Mouse (Mus musculus): Measurements from ENCODE around the gene Slc39a11.

Gene Slc39a11

GRCm38 (mm10) chr11:113338581-113338980 lies 311.3 kb downstream of the Slc39a11 start:
- no peak for DNase-seq (ENCODE audit: low spot score)

GRCm38 (mm10) chr11:113335706-113336105 lies 314.2 kb downstream of the Slc39a11 start:
- no peak for DNase-seq (ENCODE audit: low spot score)

- DNase-seq (ENCODE audit: low spot score), result no peak
These were observed 315.4 kb downstream of the Slc39a11 start for GRCm38 (mm10) chr11:113334444-113334881.

- DNase-seq (ENCODE audit: low spot score), result no peak
These were observed 316.3 kb downstream of the Slc39a11 start for GRCm38 (mm10) chr11:113333535-113333934.

- no peak for DNase-seq (ENCODE audit: low spot score)
These were observed 319.8 kb downstream of the Slc39a11 start for GRCm38 (mm10) chr11:113330061-113330591.

GRCm38 (mm10) chr11:113327499-113328062 lies 322.3 kb downstream of the Slc39a11 start:
- DNase-seq (ENCODE audit: low spot score), result no peak

GRCm38 (mm10) chr11:113326387-113327011 lies 323.4 kb downstream of the Slc39a11 start:
- peak; percentile 64 for DNase-seq (ENCODE audit: low spot score)

- DNase-seq (ENCODE audit: low spot score), result no peak
These were observed 328.3 kb downstream of the Slc39a11 start for GRCm38 (mm10) chr11:113321601-113322000.

- DNase-seq (ENCODE audit: low spot score), result no peak
These were observed 340.5 kb downstream of the Slc39a11 start for GRCm38 (mm10) chr11:113309265-113309951.

- DNase-seq (ENCODE audit: low spot score), result no peak
These were observed 341.5 kb downstream of the Slc39a11 start for GRCm38 (mm10) chr11:113308256-113308941.

- no peak for DNase-seq (ENCODE audit: low spot score)
These were observed 346.7 kb downstream of the Slc39a11 start for GRCm38 (mm10) chr11:113303204-113303603.

- DNase-seq (ENCODE audit: low spot score), result no peak
These were observed 350.4 kb downstream of the Slc39a11 start for GRCm38 (mm10) chr11:113299492-113299891.

GRCm38 (mm10) chr11:113297765-113298164 lies 352.1 kb downstream of the Slc39a11 start:
- peak; percentile 75 for DNase-seq (ENCODE audit: low spot score)

- peak; percentile 30 for DNase-seq (ENCODE audit: low spot score)
These were observed 352.8 kb downstream of the Slc39a11 start for GRCm38 (mm10) chr11:113296912-113297625.

- DNase-seq (ENCODE audit: low spot score), result peak; percentile 80
These were observed 353.7 kb downstream of the Slc39a11 start for GRCm38 (mm10) chr11:113296162-113296561.

- DNase-seq (ENCODE audit: low spot score), result no peak
These were observed 355.4 kb downstream of the Slc39a11 start for GRCm38 (mm10) chr11:113294518-113294917.

GRCm38 (mm10) chr11:113292906-113293614 lies 356.8 kb downstream of the Slc39a11 start:
- no peak for DNase-seq (ENCODE audit: low spot score)

- no peak for DNase-seq (ENCODE audit: low spot score)
These were observed 357.8 kb downstream of the Slc39a11 start for GRCm38 (mm10) chr11:113291781-113292714.

- DNase-seq (ENCODE audit: low spot score), result no peak
These were observed 359.0 kb downstream of the Slc39a11 start for GRCm38 (mm10) chr11:113290911-113291310.

Data from urinary bladder, postnatal 14 days (tissue).